In genomic region chr4:141310191-141310606, GRCm38 (mm10) we compare ENCODE assay signal across 8 mouse cellular contexts. TPM values are rescaled to one million over a fixed set of nuclear protein-coding genes. Genes with fewer than 3 reads are reported as not detected.
DNase-seq lines count a peak whose midpoint lies in the region; ATAC-seq and TF ChIP-seq lines count a peak whose summit lies in the region.

No protein-coding gene starts in this region.

- no peak overlapping the region for H3K9ac ChIP-seq in midbrain, embryonic 16.5 days (ENCODE audit: low read depth, low read length)
- no peak overlapping the region for H3K9ac ChIP-seq in embryonic facial prominence, embryonic 11.5 days (replicated peaks; ENCODE audit: low read length)
- H3K9ac ChIP-seq in lung, embryonic 14.5 days: no peak overlapping the region

- H3K27ac ChIP-seq in midbrain, embryonic 10.5 days (replicated peaks): peak overlapping the region; percentile 87
- no peak overlapping the region for H3K27ac ChIP-seq in midbrain, embryonic 16.5 days (ENCODE audit: low read length)
- H3K27ac ChIP-seq in embryonic facial prominence, embryonic 11.5 days (replicated peaks; ENCODE audit: low read depth, low read length): peak overlapping the region; percentile 36; the same call in 1 of the 2 replicates
- H3K27ac ChIP-seq in lung, embryonic 14.5 days (ENCODE audit: low read depth): peak overlapping the region; percentile 85

- peak; percentile 77 for DNase-seq in midbrain, embryonic 10.5 days (ENCODE audit: low spot score)
- peak; percentile 74 for DNase-seq in embryonic facial prominence, embryonic 11.5 days (ENCODE audit: low spot score)
- peak; percentile 52 for DNase-seq in kidney, adult 18-20 months
- DNase-seq in lung, embryonic 14.5 days: peak; percentile 85
- DNase-seq in layer of hippocampus, postnatal 36 days: no peak
- DNase-seq in cerebellum, postnatal 25 days: no peak
- DNase-seq in cerebellum, postnatal 4 days (ENCODE audit: low spot score in 2 of 2): no peak

- ATAC-seq in midbrain, embryonic 16.5 days: no peak
- peak; percentile 37; the same call in 1 of the 2 replicates for ATAC-seq in embryonic facial prominence, embryonic 11.5 days (replicated peaks; ENCODE audit: insufficient number of reproducible peaks, low FRiP score, low TSS enrichment, low read depth)
- peak; percentile 68 for ATAC-seq in lung, embryonic 14.5 days (ENCODE audit: insufficient read depth)

- 11% methylated on average over 8 of the region's 8 CpGs for WGBS in midbrain, embryonic 10.5 days
- WGBS in midbrain, embryonic 16.5 days: 10% methylated on average over 8 of the region's 8 CpGs
- 19% methylated on average over 8 of the region's 8 CpGs for WGBS in embryonic facial prominence, embryonic 11.5 days
- WGBS in lung, embryonic 14.5 days: 9% methylated on average over 8 of the region's 8 CpGs

- peaks cover 25% of the 10 kb centered on the region for H3K27me3 ChIP-seq in midbrain, embryonic 10.5 days (ENCODE audit: low read depth, poor library complexity, severe bottlenecking)
- no peaks in the 10 kb centered on the region for H3K27me3 ChIP-seq in midbrain, embryonic 16.5 days (ENCODE audit: control insufficient read depth, insufficient read depth, low read depth, low read length)
- no peaks in the 10 kb centered on the region for H3K27me3 ChIP-seq in embryonic facial prominence, embryonic 11.5 days (ENCODE audit: control insufficient read depth, insufficient read depth, low read length)
- H3K27me3 ChIP-seq in lung, embryonic 14.5 days (ENCODE audit: insufficient read depth, low read length): no peaks in the 10 kb centered on the region

- TF ChIP-seq CTCF in lung, embryonic 14.5 days (IDR thresholded peaks at IDR 0.05; ENCODE audit: low read depth): no peak

- peaks cover 80% of the 10 kb centered on the region for H3K4me1 ChIP-seq in midbrain, embryonic 10.5 days
- H3K4me1 ChIP-seq in midbrain, embryonic 16.5 days (ENCODE audit: control insufficient read depth, insufficient read depth, low read length): peaks cover 27% of the 10 kb centered on the region
- peaks cover 9% of the 10 kb centered on the region for H3K4me1 ChIP-seq in embryonic facial prominence, embryonic 11.5 days (ENCODE audit: control insufficient read depth, insufficient read depth, low read length)
- H3K4me1 ChIP-seq in lung, embryonic 14.5 days (ENCODE audit: insufficient read depth): peaks cover 18% of the 10 kb centered on the region

- H3K9me3 ChIP-seq in midbrain, embryonic 10.5 days (replicated peaks): no peaks in the 10 kb centered on the region
- H3K9me3 ChIP-seq in midbrain, embryonic 16.5 days (replicated peaks; ENCODE audit: control insufficient read depth, low read length, poor library complexity, severe bottlenecking): no peaks in the 10 kb centered on the region
- no peaks in the 10 kb centered on the region for H3K9me3 ChIP-seq in embryonic facial prominence, embryonic 11.5 days (replicated peaks; ENCODE audit: control insufficient read depth, low read length)
- H3K9me3 ChIP-seq in lung, embryonic 14.5 days (ENCODE audit: low read depth, low read length): no peaks in the 10 kb centered on the region

- H3K4me2 ChIP-seq in midbrain, embryonic 16.5 days (ENCODE audit: low read length): no peak overlapping the region
- no peak overlapping the region for H3K4me2 ChIP-seq in embryonic facial prominence, embryonic 11.5 days (ENCODE audit: low read depth, low read length)
- peak overlapping the region; percentile 37 for H3K4me2 ChIP-seq in lung, embryonic 14.5 days

- H3K4me3 ChIP-seq in midbrain, embryonic 10.5 days: peak overlapping the region; percentile 26
- H3K4me3 ChIP-seq in midbrain, embryonic 16.5 days (ENCODE audit: low read depth, low read length): no peak overlapping the region
- H3K4me3 ChIP-seq in embryonic facial prominence, embryonic 11.5 days (ENCODE audit: low read depth, low read length): no peak overlapping the region
- no peak overlapping the region for H3K4me3 ChIP-seq in lung, embryonic 14.5 days (ENCODE audit: low read depth, low read length)

- peaks cover 30% of the 10 kb centered on the region for H3K36me3 ChIP-seq in midbrain, embryonic 10.5 days
- H3K36me3 ChIP-seq in midbrain, embryonic 16.5 days (ENCODE audit: control insufficient read depth, insufficient read depth, low read length): no peaks in the 10 kb centered on the region
- H3K36me3 ChIP-seq in embryonic facial prominence, embryonic 11.5 days (replicated peaks; ENCODE audit: control insufficient read depth, insufficient read depth, low read depth, low read length): no peaks in the 10 kb centered on the region
- peaks cover 23% of the 10 kb centered on the region for H3K36me3 ChIP-seq in lung, embryonic 14.5 days (ENCODE audit: insufficient read depth)

RNA-seq across cellular contexts. Expression of gene Epha2, which starts 9.2 kb away (rescaled TPM):
- polyA plus RNA-seq in midbrain, embryonic 10.5 days (2016; fragmentation: Nextera tagmentation; extraction: Ambion mirVana): 3.6 and 3.7 TPM in 2 replicates
- 0.94 and 1.0 TPM in 2 replicates for polyA plus RNA-seq in midbrain, embryonic 16.5 days (2015; fragmentation: Nextera tagmentation; extraction: Ambion mirVana)
- 1.0 and 1.4 TPM in 2 replicates for polyA plus RNA-seq in embryonic facial prominence, embryonic 11.5 days (2014; fragmentation: Nextera tagmentation; extraction: Ambion mirVana)
- 6.9 and 7.6 TPM in 2 replicates for polyA plus RNA-seq in lung, embryonic 14.5 days (2014; fragmentation: Nextera tagmentation; extraction: Ambion mirVana)
- 1 to 10 TPM; 1.3 to 1.7 TPM for total RNA-seq in layer of hippocampus, postnatal 36 days (2021)

RNA-seq across cellular contexts. Expression of gene Fam131c, which starts 57.8 kb away (rescaled TPM):
- polyA plus RNA-seq in midbrain, embryonic 10.5 days (2016; fragmentation: Nextera tagmentation; extraction: Ambion mirVana): 0.70 and 1.2 TPM in 2 replicates
- 39.5 and 50.1 TPM in 2 replicates for polyA plus RNA-seq in midbrain, embryonic 16.5 days (2015; fragmentation: Nextera tagmentation; extraction: Ambion mirVana)
- 0.76 and 1.3 TPM in 2 replicates for polyA plus RNA-seq in embryonic facial prominence, embryonic 11.5 days (2014; fragmentation: Nextera tagmentation; extraction: Ambion mirVana)
- 3.2 and 4.2 TPM in 2 replicates for polyA plus RNA-seq in lung, embryonic 14.5 days (2014; fragmentation: Nextera tagmentation; extraction: Ambion mirVana)
- 1 to 10 TPM; 2.1 to 3.3 TPM for total RNA-seq in layer of hippocampus, postnatal 36 days (2021)

Comparison
In these comparisons a context has a peak if more than half of its experiments do, and no peak if none do; other contexts are left out.
1. DNase-seq: peak in midbrain, embryonic 10.5 days (single experiment), embryonic facial prominence, embryonic 11.5 days (single experiment), kidney, adult 18-20 months (single experiment) and lung, embryonic 14.5 days (single experiment); none in layer of hippocampus, postnatal 36 days (0 of 2), cerebellum, postnatal 25 days (0 of 2) and cerebellum, postnatal 4 days (0 of 2).